In genomic region chr11:4848483-4849248, GRCm38 (mm10) we compare ENCODE assay signal across 8 mouse cellular contexts. TPM values are rescaled to one million over a fixed set of nuclear protein-coding genes. Genes with fewer than 3 reads are reported as not detected.
DNase-seq lines count a peak whose midpoint lies in the region; ATAC-seq lines count a peak whose summit lies in the region.

No protein-coding gene starts in this region.

- no peaks in the 10 kb centered on the region for H3K36me3 ChIP-seq in heart, embryonic 10.5 days
- H3K36me3 ChIP-seq in intestine, embryonic 15.5 days = no peaks in the 10 kb centered on the region
- no peaks in the 10 kb centered on the region for H3K36me3 ChIP-seq in limb, embryonic 15.5 days
- H3K36me3 ChIP-seq in midbrain, embryonic 14.5 days (ENCODE audit: control insufficient read depth, insufficient read depth, low read length) = no peaks in the 10 kb centered on the region

- ATAC-seq in intestine, embryonic 15.5 days = peak; percentile 56
- peak; percentile 25; the same call in 1 of the 2 replicates for ATAC-seq in limb, embryonic 15.5 days (ENCODE audit: insufficient number of reproducible peaks, low FRiP score, low TSS enrichment, low read depth)
- ATAC-seq in midbrain, embryonic 14.5 days (ENCODE audit: low FRiP score, low TSS enrichment) = no peak; the same call in 1 of the 2 replicates

- H3K9ac ChIP-seq in intestine, embryonic 15.5 days = peak overlapping the region; percentile 95
- H3K9ac ChIP-seq in limb, embryonic 15.5 days = peak overlapping the region; percentile 86
- peak overlapping the region; percentile 90 for H3K9ac ChIP-seq in midbrain, embryonic 14.5 days (replicated peaks; ENCODE audit: low read length)

- H3K4me2 ChIP-seq in intestine, embryonic 15.5 days (replicated peaks) = peak overlapping the region; percentile 68
- peak overlapping the region; percentile 69 for H3K4me2 ChIP-seq in limb, embryonic 15.5 days
- H3K4me2 ChIP-seq in midbrain, embryonic 14.5 days (ENCODE audit: low read length) = peak overlapping the region; percentile 81

- H3K27ac ChIP-seq in heart, embryonic 10.5 days = peak overlapping the region; percentile 99
- peak overlapping the region; percentile 85 for H3K27ac ChIP-seq in intestine, embryonic 15.5 days
- H3K27ac ChIP-seq in limb, embryonic 15.5 days = peak overlapping the region; percentile 79
- H3K27ac ChIP-seq in midbrain, embryonic 14.5 days (replicated peaks; ENCODE audit: low read depth, low read length) = peak overlapping the region; percentile 79

- DNase-seq in heart, embryonic 10.5 days (ENCODE audit: low spot score) = peak; percentile 85
- no peak for DNase-seq in heart, adult 11 months
- DNase-seq in cerebellum, adult 9-10 months = peak; percentile 43
- peak; percentile 33 to 36 for DNase-seq in frontal cortex, postnatal 36 days (ENCODE audit: low spot score in 2 of 2)
- peak; percentile 64 for DNase-seq in midbrain, embryonic 14.5 days
- DNase-seq in spleen, postnatal 4 days (ENCODE audit: low spot score in 2 of 2) = peak; percentile 61 to 84

- under 1% methylated on average over 50 of the region's 50 CpGs for WGBS in heart, embryonic 10.5 days
- under 1% methylated on average over 50 of the region's 50 CpGs for WGBS in intestine, embryonic 15.5 days
- WGBS in limb, embryonic 15.5 days = under 1% methylated on average over 49 of the region's 50 CpGs
- under 1% methylated on average over 50 of the region's 50 CpGs for WGBS in midbrain, embryonic 14.5 days

- peak overlapping the region; percentile 99 for H3K4me3 ChIP-seq in heart, embryonic 10.5 days
- peak overlapping the region; percentile 100 for H3K4me3 ChIP-seq in intestine, embryonic 15.5 days (replicated peaks)
- peak overlapping the region; percentile 88 for H3K4me3 ChIP-seq in limb, embryonic 15.5 days
- H3K4me3 ChIP-seq in midbrain, embryonic 14.5 days (replicated peaks; ENCODE audit: low read depth, low read length) = peak overlapping the region; percentile 96

- H3K9me3 ChIP-seq in heart, embryonic 10.5 days = no peaks in the 10 kb centered on the region
- H3K9me3 ChIP-seq in intestine, embryonic 15.5 days = no peaks in the 10 kb centered on the region
- no peaks in the 10 kb centered on the region for H3K9me3 ChIP-seq in limb, embryonic 15.5 days
- no peaks in the 10 kb centered on the region for H3K9me3 ChIP-seq in midbrain, embryonic 14.5 days (ENCODE audit: control insufficient read depth, low read length)

- H3K27me3 ChIP-seq in heart, embryonic 10.5 days (ENCODE audit: insufficient read depth, poor library complexity, severe bottlenecking) = no peaks in the 10 kb centered on the region
- no peaks in the 10 kb centered on the region for H3K27me3 ChIP-seq in intestine, embryonic 15.5 days (replicated peaks)
- H3K27me3 ChIP-seq in limb, embryonic 15.5 days = no peaks in the 10 kb centered on the region
- H3K27me3 ChIP-seq in midbrain, embryonic 14.5 days (ENCODE audit: control insufficient read depth, insufficient read depth, low read length) = no peaks in the 10 kb centered on the region

- peaks cover 5% of the 10 kb centered on the region; the same call in 1 of the 2 replicates for H3K4me1 ChIP-seq in heart, embryonic 10.5 days
- peaks cover 3% of the 10 kb centered on the region; the same call in 1 of the 2 replicates for H3K4me1 ChIP-seq in intestine, embryonic 15.5 days (replicated peaks)
- H3K4me1 ChIP-seq in limb, embryonic 15.5 days = peaks cover 9% of the 10 kb centered on the region
- H3K4me1 ChIP-seq in midbrain, embryonic 14.5 days (ENCODE audit: control insufficient read depth, insufficient read depth, low read length) = peaks cover 15% of the 10 kb centered on the region

RNA-seq across cellular contexts. Expression of gene Nf2, which starts 0.7 kb away (rescaled TPM):
- 43.2 and 52.5 TPM in 2 replicates for polyA plus RNA-seq in heart, embryonic 10.5 days (2016; fragmentation: Nextera tagmentation; extraction: Ambion mirVana)
- polyA plus RNA-seq in intestine, embryonic 15.5 days (2015; fragmentation: Nextera tagmentation; extraction: Ambion mirVana) = 42.1 and 42.8 TPM in 2 replicates
- 44.6 and 47.3 TPM in 2 replicates for polyA plus RNA-seq in limb, embryonic 15.5 days (2015; fragmentation: Nextera tagmentation; extraction: Ambion mirVana)
- 49.3 and 64.0 TPM in 2 replicates for polyA plus RNA-seq in midbrain, embryonic 14.5 days (2014; fragmentation: Nextera tagmentation; extraction: Ambion mirVana)

RNA-seq across cellular contexts. Expression of gene Nipsnap1, which starts 25.1 kb away (rescaled TPM):
- polyA plus RNA-seq in heart, embryonic 10.5 days (2016; fragmentation: Nextera tagmentation; extraction: Ambion mirVana) = 43.6 and 60.9 TPM in 2 replicates
- 97.5 and 99.6 TPM in 2 replicates for polyA plus RNA-seq in intestine, embryonic 15.5 days (2015; fragmentation: Nextera tagmentation; extraction: Ambion mirVana)
- polyA plus RNA-seq in limb, embryonic 15.5 days (2015; fragmentation: Nextera tagmentation; extraction: Ambion mirVana) = 37.8 and 42.1 TPM in 2 replicates
- polyA plus RNA-seq in midbrain, embryonic 14.5 days (2014; fragmentation: Nextera tagmentation; extraction: Ambion mirVana) = 132 and 133 TPM in 2 replicates

RNA-seq across cellular contexts. Expression of gene Thoc5, which starts 46.5 kb away (rescaled TPM):
- polyA plus RNA-seq in heart, embryonic 10.5 days (2016; fragmentation: Nextera tagmentation; extraction: Ambion mirVana) = 32.2 and 36.9 TPM in 2 replicates
- polyA plus RNA-seq in intestine, embryonic 15.5 days (2015; fragmentation: Nextera tagmentation; extraction: Ambion mirVana) = 33.6 and 34.3 TPM in 2 replicates
- 28.8 and 29.9 TPM in 2 replicates for polyA plus RNA-seq in limb, embryonic 15.5 days (2015; fragmentation: Nextera tagmentation; extraction: Ambion mirVana)
- 60.4 and 66.9 TPM in 2 replicates for polyA plus RNA-seq in midbrain, embryonic 14.5 days (2014; fragmentation: Nextera tagmentation; extraction: Ambion mirVana)
